Mouse (Mus musculus) hindbrain, postnatal 0 days (tissue): ENCODE measurements around the gene Gal. TPM values are rescaled to one million over a fixed set of nuclear protein-coding genes. Genes with fewer than 3 reads are reported as not detected.

Experiments used
- ATAC-seq: fragments of 200-750 bp; cut with Nextera tagmentation; 2 replicates; pipeline ENCODE4 v1.8.0; 2017; ENCODE audit warnings: mild to moderate bottlenecking, moderate TSS enrichment, moderate library complexity
- DNase-seq: peaks from one replicate; pipeline ENCODE4 v3.0.0-alpha.2; 2015; ENCODE audit warnings: low spot score
- H3K27ac ChIP-seq: fragments of 300-500 bp; sonication (generic); 2 replicates; pipeline ENCODE4 v1.5.1; 2014; ENCODE audit warnings: mild to moderate bottlenecking
- H3K27me3 ChIP-seq: fragments of 300-500 bp; sonication (generic); 2 replicates; pipeline ENCODE4 v1.6.1; 2014; ENCODE audit warnings: low read length, mixed read lengths; ENCODE audit not compliant: insufficient read depth
- H3K36me3 ChIP-seq: fragments of 300-500 bp; sonication (generic); 2 replicates; pipeline ENCODE4 v1.6.1; 2014; ENCODE audit warnings: low read length, mixed read lengths; ENCODE audit not compliant: insufficient read depth
- H3K4me1 ChIP-seq: fragments of 300-500 bp; sonication (generic); 2 replicates; pipeline ENCODE4 v1.6.1; 2014; ENCODE audit warnings: antibody characterized with exemption, low read length, mixed read lengths; ENCODE audit not compliant: insufficient read depth
- H3K4me2 ChIP-seq: fragments of 300-500 bp; sonication (generic); 2 replicates; pipeline ENCODE4 v1.6.1; 2014; ENCODE audit warnings: low read depth, mild to moderate bottlenecking, low read length, moderate library complexity, mixed read lengths
- H3K4me3 ChIP-seq: fragments of 300-500 bp; sonication (generic); 2 replicates; pipeline ENCODE4 v1.5.1; 2014; ENCODE audit warnings: low read length
- H3K9ac ChIP-seq: fragments of 300-500 bp; sonication (generic); replicated peaks from 2 replicates; pipeline ENCODE4 v1.6.1; 2014; ENCODE audit warnings: mild to moderate bottlenecking, low read length, moderate library complexity, mixed read lengths
- H3K9me3 ChIP-seq: fragments of 300-500 bp; sonication (generic); 2 replicates; pipeline ENCODE4 v1.6.1; 2016; ENCODE audit warnings: low read length, mixed read lengths
- CTCF ChIP-seq: IDR thresholded peaks from 2 replicates; pipeline ENCODE4 v1.5.1; 2016; ENCODE audit warnings: antibody characterized with exemption, control low read depth, low read depth
- WGBS: fragments of 180-500 bp; shearing (Covaris S2); extraction: QIAGEN DNeasy Blood & Tissue Kit; methylation state at CpG from one replicate; pipeline ENCODE4 v1.1.7; 2014; 5-methylcytosine and 5-hydroxymethylcytosine counted together
- polyA plus RNA-seq: library from polyadenylated mRNA; unstranded; fragments of >200 nt; fragmentation: Nextera tagmentation; extraction: Ambion mirVana; gene quantifications from 2 replicates; pipeline ENCODE4 v1.2.1, GENCODE M21; 2015
- total RNA-seq: library from RNA; depleted of rRNA; stranded (reverse); fragments of >200 nt; gene quantifications from 2 replicates; pipeline ENCODE4 v1.2.3, GENCODE M21; 2014

The Gal gene
- total and polyA plus RNA-seq, 2 experiments from 2014 or later, result 3.7 to 29.4 TPM

DNA sequence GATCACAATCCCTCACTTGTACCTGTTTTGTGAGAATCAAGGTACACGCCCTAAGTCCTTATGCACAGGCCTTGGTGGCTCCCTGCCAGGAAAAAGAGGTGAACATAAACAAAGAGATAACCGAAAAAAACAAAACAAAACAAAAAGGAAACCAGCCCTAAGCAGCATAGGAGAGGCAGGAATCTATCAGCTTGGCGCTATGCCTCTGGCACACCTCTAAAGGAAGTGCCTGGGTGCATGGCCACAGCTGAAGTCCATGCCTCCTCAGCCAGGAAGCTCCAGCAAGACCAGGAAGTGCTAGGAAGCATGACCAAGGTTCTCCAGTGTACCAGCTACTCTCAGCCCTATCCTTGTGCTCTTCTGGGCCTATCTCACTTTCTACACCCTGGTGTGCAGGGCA, 34.9 kb upstream of the Gal start:
- Histone ChIP-seq H3K4me2 (no peak overlapping the region), H3K27ac (no peak overlapping the region), H3K4me3 (no peak overlapping the region), H3K27me3 (no peaks in the 10 kb centered on the region), H3K9ac (no peak overlapping the region), H3K9me3 (no peaks in the 10 kb centered on the region), H3K36me3 (peaks cover 6% of the 10 kb centered on the region; the same call in 1 of the 2 replicates), H3K4me1 (no peaks in the 10 kb centered on the region)
- no peak for DNase-seq
- TF ChIP-seq CTCF, result no peak
- 80% methylated on average over 3 of the region's 3 CpGs for WGBS
- no peak for ATAC-seq

GRCm38 (mm10) chr19:3447348-3447747, 33.0 kb upstream of the Gal start:
- 85% methylated on average over 3 of the region's 3 CpGs for WGBS
- Histone ChIP-seq H3K27me3 (no peaks in the 10 kb centered on the region), H3K9me3 (no peaks in the 10 kb centered on the region), H3K4me1 (no peaks in the 10 kb centered on the region), H3K27ac (no peak overlapping the region), H3K9ac (no peak overlapping the region), H3K4me2 (no peak overlapping the region), H3K4me3 (no peak overlapping the region), H3K36me3 (no peaks in the 10 kb centered on the region)
- no peak for ATAC-seq
- TF ChIP-seq CTCF, result peak; percentile 36
- no peak for DNase-seq

- WGBS, result 30% methylated on average over 10 of the region's 10 CpGs
- TF ChIP-seq CTCF, result no peak
- H3K9ac ChIP-seq, result no peak overlapping the region
- ATAC-seq (no peak), DNase-seq (peak; percentile 44)
- H3K27me3 ChIP-seq, result no peaks in the 10 kb centered on the region
- H3K27ac ChIP-seq, result no peak overlapping the region
- H3K4me2 ChIP-seq, result no peak overlapping the region; the same call in 1 of the 2 replicates
- H3K4me1 ChIP-seq, result no peaks in the 10 kb centered on the region
- H3K9me3 ChIP-seq, result no peaks in the 10 kb centered on the region
- H3K36me3 ChIP-seq, result no peaks in the 10 kb centered on the region
- no peak overlapping the region for H3K4me3 ChIP-seq
Measured at GRCm38 (mm10) chr19:3441092-3441491, 26.7 kb upstream of the Gal start.

- no peaks in the 10 kb centered on the region for H3K4me1 ChIP-seq
- no peaks in the 10 kb centered on the region for H3K27me3 ChIP-seq
- TF ChIP-seq CTCF, result no peak
- no peaks in the 10 kb centered on the region for H3K9me3 ChIP-seq
- 54% methylated on average over 5 of the region's 5 CpGs for WGBS
- no peak overlapping the region for H3K27ac ChIP-seq
- no peak overlapping the region for H3K9ac ChIP-seq
- no peak overlapping the region for H3K4me3 ChIP-seq
- H3K36me3 ChIP-seq, result no peaks in the 10 kb centered on the region
- ATAC-seq, result no peak
- no peak for DNase-seq
- no peak overlapping the region for H3K4me2 ChIP-seq
Measured at GRCm38 (mm10) chr19:3440667-3441066, 26.3 kb upstream of the Gal start.

DNA sequence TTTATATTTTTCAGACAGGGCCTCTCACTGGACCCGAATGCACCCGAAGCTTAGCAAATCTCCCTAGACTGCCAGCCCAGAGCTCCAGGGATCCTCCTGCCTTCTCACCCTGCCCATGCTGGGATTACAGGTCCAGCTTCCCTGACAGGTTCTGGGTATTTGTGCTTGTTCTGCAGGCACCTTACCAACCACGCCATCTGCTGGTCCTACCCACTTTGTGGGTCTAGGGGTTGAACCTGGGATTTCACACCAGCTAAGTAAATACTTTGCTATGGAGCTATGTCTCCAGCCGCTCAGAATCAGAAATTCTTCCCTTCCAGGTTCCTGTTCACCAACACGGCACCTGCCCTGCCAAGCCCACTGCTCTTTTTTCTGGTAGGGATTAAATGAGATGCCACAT, 23.6 kb upstream of the Gal start:
- H3K27me3 ChIP-seq, result no peaks in the 10 kb centered on the region
- no peaks in the 10 kb centered on the region for H3K4me1 ChIP-seq
- H3K4me2 ChIP-seq, result no peak overlapping the region
- DNase-seq, result no peak
- no peak overlapping the region for H3K4me3 ChIP-seq
- H3K27ac ChIP-seq, result no peak overlapping the region
- WGBS, result 76% methylated on average over 5 of the region's 5 CpGs
- H3K9ac ChIP-seq, result no peak overlapping the region
- H3K9me3 ChIP-seq, result no peaks in the 10 kb centered on the region
- H3K36me3 ChIP-seq, result no peaks in the 10 kb centered on the region
- ATAC-seq, result no peak
- peak; percentile 35; the same call in 1 of the 2 replicates for TF ChIP-seq CTCF

GRCm38 (mm10) chr19:3436840-3437239, 22.5 kb upstream of the Gal start:
- peak; percentile 64 for TF ChIP-seq CTCF
- DNase-seq, result no peak
- whole genome bisulfite sequencing, result 57% methylated on average over 9 of the region's 9 CpGs

DNA sequence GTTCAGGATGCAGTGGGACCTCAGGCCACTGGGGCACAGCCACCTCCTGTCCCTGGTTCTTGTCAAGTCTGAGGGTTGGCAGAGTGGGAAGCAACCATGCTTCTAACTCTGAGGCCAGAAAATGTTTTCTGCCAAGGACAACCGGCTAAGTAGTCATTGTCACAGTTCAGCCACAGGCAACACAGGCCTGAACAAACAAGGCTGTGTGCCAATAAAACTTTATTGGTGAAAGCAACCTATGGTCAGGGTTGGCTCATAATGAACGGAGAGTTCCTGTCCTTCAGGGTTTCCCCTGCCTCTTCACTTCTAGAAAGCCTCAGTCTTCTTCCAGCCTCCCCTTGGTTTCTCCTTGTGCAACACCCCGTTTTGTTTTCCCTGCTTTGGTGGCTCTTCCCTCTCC, 21.5 kb upstream of the Gal start:
- no peak for ATAC-seq
- WGBS, result 77% methylated on average over 3 of the region's 3 CpGs

More at GRCm38 (mm10) chr19:3436840-3437239, 22.5 kb upstream of the Gal start:
- H3K4me2 ChIP-seq, result no peak overlapping the region
- H3K4me3 ChIP-seq, result no peak overlapping the region
- H3K9me3 ChIP-seq, result no peaks in the 10 kb centered on the region
- no peak for ATAC-seq
- H3K27ac ChIP-seq, result no peak overlapping the region
- H3K4me1 ChIP-seq, result no peaks in the 10 kb centered on the region
- no peak overlapping the region for H3K9ac ChIP-seq
- no peaks in the 10 kb centered on the region for H3K27me3 ChIP-seq
- no peaks in the 10 kb centered on the region for H3K36me3 ChIP-seq

More for the DNA sequence above, 21.5 kb upstream of the Gal start:
- no peak for DNase-seq
- Histone ChIP-seq H3K9ac (no peak overlapping the region), H3K4me1 (no peaks in the 10 kb centered on the region), H3K27me3 (no peaks in the 10 kb centered on the region), H3K4me3 (no peak overlapping the region), H3K36me3 (no peaks in the 10 kb centered on the region), H3K27ac (no peak overlapping the region), H3K9me3 (no peaks in the 10 kb centered on the region), H3K4me2 (no peak overlapping the region)
- no peak for TF ChIP-seq CTCF
